Mouse (Mus musculus) forebrain, embryonic 11.5 days (tissue): Measurements from ENCODE around the gene Clec16a. TPM values are rescaled to one million over a fixed set of nuclear protein-coding genes. Genes with fewer than 3 reads are reported as not detected.

ENCODE experiments used
- ATAC-seq: fragments of 200-750 bp; cut with Nextera tagmentation; replicated peaks from 2 replicates; pipeline ENCODE4 v1.8.0; 2017; ENCODE audit warnings: moderate TSS enrichment; ENCODE audit not compliant: low FRiP score
- DNase-seq: peaks from one replicate; pipeline ENCODE4 v3.0.0-alpha.2; 2017; ENCODE audit warnings: low spot score
- H3K27ac ChIP-seq: fragments of 300-500 bp; sonication (generic); 2 replicates; pipeline ENCODE4 v1.5.1; 2014; ENCODE audit warnings: low read depth, low read length
- H3K27me3 ChIP-seq: fragments of 300-500 bp; sonication (generic); 2 replicates; pipeline ENCODE4 v1.6.1; 2014; ENCODE audit warnings: mild to moderate bottlenecking, low read length, mixed read lengths; ENCODE audit not compliant: control insufficient read depth, insufficient read depth
- H3K36me3 ChIP-seq: fragments of 300-500 bp; sonication (generic); 2 replicates; pipeline ENCODE4 v1.6.1; 2014; ENCODE audit warnings: mild to moderate bottlenecking, low read length, moderate library complexity, mixed read lengths; ENCODE audit not compliant: control insufficient read depth, insufficient read depth
- H3K4me1 ChIP-seq: fragments of 300-500 bp; sonication (generic); replicated peaks from 2 replicates; pipeline ENCODE4 v1.6.1; 2014; ENCODE audit warnings: low read length, mixed read lengths; ENCODE audit not compliant: control insufficient read depth, insufficient read depth
- H3K4me2 ChIP-seq: fragments of 300-500 bp; sonication (generic); 2 replicates; pipeline ENCODE4 v1.6.1; 2014; ENCODE audit warnings: low read depth, mild to moderate bottlenecking, low read length, moderate library complexity, mixed read lengths; ENCODE audit not compliant: severe bottlenecking
- H3K4me3 ChIP-seq: fragments of 300-500 bp; sonication (generic); 2 replicates; pipeline ENCODE4 v1.5.1; 2014; ENCODE audit warnings: low read depth, low read length
- H3K9ac ChIP-seq: fragments of 300-500 bp; sonication (generic); 2 replicates; pipeline ENCODE4 v1.6.1; 2014; ENCODE audit warnings: low read length
- H3K9me3 ChIP-seq: fragments of 300-500 bp; sonication (generic); 2 replicates; pipeline ENCODE4 v1.6.1; 2016; ENCODE audit warnings: low read length, mixed read lengths; ENCODE audit not compliant: control insufficient read depth
- WGBS: fragments of 180-500 bp; shearing (Covaris S2); extraction: QIAGEN DNeasy Blood & Tissue Kit; methylation state at CpG from one replicate; pipeline ENCODE4 v1.1.7; 2014; 5-methylcytosine and 5-hydroxymethylcytosine counted together
- polyA plus RNA-seq: library from polyadenylated mRNA; unstranded; fragments of >200 nt; fragmentation: Nextera tagmentation; extraction: Ambion mirVana; gene quantifications from 2 replicates; pipeline ENCODE4 v1.2.1, GENCODE M21; 2014

Gene Clec16a
- polyA plus RNA-seq, 1 experiment from 2014 or later = 44.6 TPM

DNA sequence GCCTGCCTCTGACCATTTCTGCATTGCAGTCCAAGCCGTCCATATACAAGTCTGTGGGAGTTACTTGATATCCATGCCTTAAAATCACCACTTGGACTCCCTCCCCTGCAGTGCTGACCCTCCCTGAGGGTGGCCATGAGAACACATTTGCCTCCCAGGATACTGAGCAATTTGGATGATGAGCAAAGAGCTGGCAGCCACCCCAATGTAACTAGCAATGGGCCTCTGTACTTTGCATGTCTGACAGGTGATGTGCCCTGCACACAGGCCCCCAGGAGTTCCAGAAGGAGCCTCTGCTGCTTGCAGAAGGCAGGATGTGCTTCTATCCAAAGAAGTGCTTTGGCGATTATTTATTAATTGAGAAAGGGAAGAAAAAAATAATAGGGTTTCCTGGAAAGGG is 167.9 kb downstream of the Clec16a start:
- WGBS = 66% methylated on average over 2 of the region's 2 CpGs
- DNase-seq (no peak), ATAC-seq (no peak)
- Histone ChIP-seq H3K4me3 (no peak overlapping the region), H3K4me1 (no peaks in the 10 kb centered on the region), H3K9me3 (no peaks in the 10 kb centered on the region), H3K9ac (no peak overlapping the region), H3K27me3 (no peaks in the 10 kb centered on the region), H3K4me2 (no peak overlapping the region), H3K27ac (no peak overlapping the region), H3K36me3 (no peaks in the 10 kb centered on the region)

GRCm38 (mm10) chr16:10713441-10714239 is 168.5 kb downstream of the Clec16a start:
- no peak overlapping the region for H3K27ac ChIP-seq
- H3K4me3 ChIP-seq = no peak overlapping the region
- ATAC-seq (no peak), DNase-seq (no peak)
- no peaks in the 10 kb centered on the region for H3K27me3 ChIP-seq
- H3K36me3 ChIP-seq = no peaks in the 10 kb centered on the region
- no peak overlapping the region for H3K9ac ChIP-seq
- no peaks in the 10 kb centered on the region for H3K9me3 ChIP-seq
- no peaks in the 10 kb centered on the region for H3K4me1 ChIP-seq
- no peak overlapping the region for H3K4me2 ChIP-seq
- 66% methylated on average over 7 of the region's 7 CpGs for WGBS

- Histone ChIP-seq H3K4me1 (no peaks in the 10 kb centered on the region), H3K4me2 (no peak overlapping the region), H3K27ac (no peak overlapping the region), H3K9me3 (no peaks in the 10 kb centered on the region), H3K27me3 (no peaks in the 10 kb centered on the region), H3K4me3 (no peak overlapping the region), H3K36me3 (no peaks in the 10 kb centered on the region), H3K9ac (no peak overlapping the region)
- 89% methylated on average over 5 of the region's 5 CpGs for WGBS
- DNase-seq (no peak), ATAC-seq (no peak)
Measured at GRCm38 (mm10) chr16:10715211-10715610, 170.1 kb downstream of the Clec16a start.

DNA sequence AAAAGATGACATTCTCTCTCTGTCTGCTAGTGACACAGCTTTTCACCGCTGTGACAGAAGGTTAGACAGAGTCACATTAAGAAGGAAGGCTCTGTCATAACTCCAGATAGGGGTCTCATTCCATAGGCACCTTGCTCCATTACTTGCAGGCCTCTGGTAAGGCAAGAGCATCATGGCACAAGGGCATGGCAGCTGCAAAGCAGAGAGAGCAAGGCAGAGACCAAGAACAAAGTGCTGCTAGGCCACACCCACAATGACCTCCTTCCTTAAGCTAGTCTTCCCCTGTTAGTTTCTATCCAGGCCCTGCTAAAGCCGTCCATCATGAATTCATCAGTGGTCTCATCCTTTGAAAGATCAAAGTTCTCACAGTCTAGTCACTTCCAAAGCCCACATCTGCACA is 170.5 kb downstream of the Clec16a start:
- DNase-seq (no peak), ATAC-seq (no peak)
- no peak overlapping the region for H3K4me2 ChIP-seq
- no peak overlapping the region for H3K9ac ChIP-seq
- WGBS = 84% methylated on average over 2 of the region's 2 CpGs
- H3K4me3 ChIP-seq = no peak overlapping the region
- no peaks in the 10 kb centered on the region for H3K9me3 ChIP-seq
- H3K4me1 ChIP-seq = no peaks in the 10 kb centered on the region
- no peaks in the 10 kb centered on the region for H3K36me3 ChIP-seq
- H3K27me3 ChIP-seq = no peaks in the 10 kb centered on the region
- H3K27ac ChIP-seq = no peak overlapping the region

DNA sequence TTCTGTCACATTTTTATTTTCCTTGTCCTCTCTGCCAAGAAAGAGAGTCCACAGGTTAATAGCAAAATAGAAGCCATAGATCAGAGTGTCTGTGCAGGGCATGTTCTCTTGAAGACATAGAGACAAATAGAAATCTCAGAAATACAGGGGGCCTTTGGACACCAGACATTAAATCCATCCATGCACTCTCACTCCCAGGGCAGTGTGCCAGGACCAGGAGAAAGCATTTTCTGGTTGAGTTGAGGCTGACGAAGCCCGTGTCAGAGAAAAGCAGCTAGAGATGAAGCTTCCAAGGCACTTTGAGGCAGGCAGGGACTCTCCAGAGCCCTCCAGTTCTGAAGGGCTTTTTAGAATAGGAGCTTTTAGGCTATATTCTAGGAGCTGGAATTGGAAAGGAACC is 171.6 kb downstream of the Clec16a start:
- H3K4me1 ChIP-seq = no peaks in the 10 kb centered on the region
- no peaks in the 10 kb centered on the region for H3K27me3 ChIP-seq
- no peak overlapping the region for H3K27ac ChIP-seq
- no peaks in the 10 kb centered on the region for H3K36me3 ChIP-seq
- no peaks in the 10 kb centered on the region for H3K9me3 ChIP-seq
- no peak overlapping the region for H3K9ac ChIP-seq
- no peak overlapping the region for H3K4me3 ChIP-seq
- ATAC-seq (no peak), DNase-seq (no peak)
- no peak overlapping the region for H3K4me2 ChIP-seq
- WGBS = 86% methylated on average over 2 of the region's 2 CpGs

DNA sequence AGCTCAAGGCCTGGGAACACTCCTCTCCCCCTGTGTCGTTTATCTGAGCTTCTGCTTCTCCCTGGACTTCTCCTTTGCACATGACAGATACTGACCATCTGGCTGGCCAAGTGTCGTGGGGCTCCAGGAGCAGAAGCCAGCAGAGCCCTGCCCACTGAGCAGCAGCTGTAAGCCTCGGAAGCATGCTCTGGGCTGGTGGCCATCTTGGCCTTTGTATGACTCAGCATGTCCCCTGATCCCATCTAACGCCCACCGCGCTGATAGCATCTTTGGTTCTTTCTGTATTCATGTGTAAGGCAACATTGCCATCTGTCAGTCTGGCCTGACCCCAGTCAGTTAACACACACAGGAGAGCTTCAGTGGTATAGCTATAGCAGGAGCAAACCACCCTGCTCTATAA is 174.8 kb downstream of the Clec16a start:
- Histone ChIP-seq H3K4me2 (no peak overlapping the region), H3K4me3 (no peak overlapping the region), H3K4me1 (no peaks in the 10 kb centered on the region), H3K9ac (no peak overlapping the region), H3K36me3 (no peaks in the 10 kb centered on the region), H3K27ac (no peak overlapping the region), H3K9me3 (no peaks in the 10 kb centered on the region), H3K27me3 (no peaks in the 10 kb centered on the region)
- ATAC-seq = no peak
- no peak for DNase-seq
- WGBS = 71% methylated on average over 6 of the region's 6 CpGs

DNA sequence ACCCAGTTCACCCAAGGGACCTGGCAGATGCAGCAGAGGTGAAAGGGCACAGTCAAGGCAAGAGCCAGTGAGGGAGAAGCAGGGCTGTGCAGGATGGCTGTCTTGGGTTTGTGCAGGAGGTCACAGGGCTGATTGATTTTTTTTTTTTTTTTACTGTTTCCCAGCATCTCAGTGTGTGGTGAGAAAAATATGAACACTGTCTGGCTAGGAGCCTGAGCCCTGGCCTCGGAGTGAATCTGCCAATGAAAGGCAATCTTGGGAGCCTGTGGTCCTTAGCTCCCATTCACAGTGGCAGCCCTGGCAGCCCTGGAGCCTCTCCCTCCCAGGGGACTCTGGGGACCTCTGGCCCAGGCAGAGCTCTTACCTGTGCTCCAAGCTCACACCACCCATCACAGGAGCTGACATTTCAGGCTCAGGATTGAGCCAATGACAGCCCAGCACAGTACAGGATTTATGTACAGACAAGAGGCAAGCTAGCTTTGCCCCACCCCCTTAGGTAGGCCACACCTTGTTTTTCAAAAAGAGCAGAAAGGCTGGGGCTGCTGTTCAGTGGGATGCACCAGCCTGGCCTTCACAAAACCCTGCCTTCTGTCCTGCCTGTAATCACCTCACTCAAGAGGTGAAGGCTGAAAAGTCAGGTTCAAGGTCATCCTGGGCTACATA is 177.9 kb downstream of the Clec16a start:
- H3K4me3 ChIP-seq = no peak overlapping the region

DNA sequence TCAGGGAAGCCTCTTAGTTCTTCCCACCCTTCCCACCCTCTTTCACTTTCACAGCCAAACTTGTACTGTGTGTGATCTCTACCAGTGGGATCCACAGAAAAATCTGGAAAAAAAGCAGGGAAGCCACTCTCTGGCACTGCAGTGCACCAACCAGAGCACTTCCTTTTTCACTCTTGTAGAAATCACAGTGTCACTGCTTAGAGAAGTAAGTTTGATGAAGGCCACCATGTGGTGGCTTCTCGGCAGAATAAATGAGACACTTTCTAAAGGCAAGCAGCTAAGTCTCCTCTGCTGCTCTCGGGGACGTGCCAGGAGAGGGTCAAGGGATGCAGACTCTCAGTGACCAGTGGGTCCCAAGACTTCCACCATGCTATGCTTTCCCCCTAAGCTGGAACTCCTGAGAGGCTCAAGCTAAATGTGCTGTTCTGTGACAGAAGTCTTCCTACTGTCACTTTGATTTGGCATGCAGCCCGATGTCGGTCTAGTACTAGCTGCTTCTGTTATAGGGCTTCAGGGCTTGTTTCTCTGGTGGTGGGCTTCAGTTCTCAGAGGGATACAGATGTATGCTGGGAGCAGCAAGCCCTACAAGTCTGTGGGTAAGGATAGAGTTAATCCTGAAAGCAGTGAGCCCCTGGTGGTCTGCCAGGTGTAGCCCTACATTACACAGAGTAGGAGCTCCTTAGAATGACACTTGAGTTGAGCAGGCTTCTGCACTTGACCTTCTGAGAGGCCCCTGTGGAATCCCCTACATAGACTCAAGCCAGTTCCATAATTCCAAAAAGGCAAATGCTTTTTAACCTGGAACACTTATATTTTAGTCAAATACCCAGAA is 178.9 kb downstream of the Clec16a start:
- no peak overlapping the region for H3K4me2 ChIP-seq
- 84% methylated on average over 5 of the region's 5 CpGs for WGBS
- no peak overlapping the region for H3K27ac ChIP-seq
- no peaks in the 10 kb centered on the region for H3K4me1 ChIP-seq
- no peak for DNase-seq
- no peak overlapping the region for H3K9ac ChIP-seq
- H3K4me3 ChIP-seq = no peak overlapping the region
- no peaks in the 10 kb centered on the region for H3K27me3 ChIP-seq
- ATAC-seq = no peak
- no peaks in the 10 kb centered on the region for H3K9me3 ChIP-seq
- H3K36me3 ChIP-seq = no peaks in the 10 kb centered on the region

More for the DNA sequence above, 177.9 kb downstream of the Clec16a start:
- Histone ChIP-seq H3K4me2 (no peak overlapping the region), H3K4me1 (no peaks in the 10 kb centered on the region), H3K9ac (no peak overlapping the region), H3K9me3 (no peaks in the 10 kb centered on the region), H3K27me3 (no peaks in the 10 kb centered on the region), H3K27ac (no peak overlapping the region), H3K36me3 (no peaks in the 10 kb centered on the region)
- WGBS = 71% methylated on average over 1 of the region's 1 CpGs
- DNase-seq (no peak), ATAC-seq (no peak)
